Mouse (Mus musculus) MEL-GATA-1-ER (cell line): ENCODE measurements around the gene Hectd4.
"Not testable (repeated sequence)": the region's sequence is repeated elsewhere in the genome, so short reads cannot be mapped to it uniquely, and the experiment has no call there.

Source experiments
- DNase-seq: peaks from one replicate; pipeline ENCODE4 v3.0.0-alpha.2; 2012; ENCODE audit warnings: low read depth; ENCODE audit errors: extremely low read depth

The Hectd4 gene

DNA sequence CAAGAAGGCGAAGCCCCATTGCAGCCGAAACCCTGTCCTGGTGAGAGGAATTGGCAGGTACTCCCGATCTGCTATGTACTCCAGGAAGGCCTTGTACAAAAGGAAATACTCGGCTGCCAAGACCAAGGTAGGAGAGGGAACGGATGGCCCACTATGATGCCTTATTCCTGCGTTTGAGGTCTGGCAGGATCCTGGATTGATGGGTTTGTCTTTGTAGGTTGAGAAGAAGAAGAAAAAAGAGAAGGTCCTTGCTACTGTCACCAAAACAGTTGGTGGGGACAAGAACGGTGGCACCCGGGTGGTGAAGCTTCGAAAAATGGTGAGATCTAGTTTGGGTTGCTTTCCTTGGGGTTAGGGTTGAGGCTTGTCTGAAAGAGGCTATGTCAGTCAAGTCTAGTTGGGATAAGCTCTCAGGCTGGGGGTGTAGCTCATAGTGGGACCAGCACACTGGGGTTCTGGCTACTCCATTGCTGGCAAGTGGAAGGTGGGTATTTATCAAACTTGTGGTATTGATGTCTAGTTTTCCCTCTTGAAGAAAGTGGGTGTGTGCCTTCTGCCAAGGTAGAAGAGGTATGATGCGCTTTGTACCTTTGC, 14.4 kb upstream of the Hectd4 start:
- DNase-seq: not testable (repeated sequence)

GRCm38 (mm10) chr5:121206540-121206939, 13.5 kb upstream of the Hectd4 start:
- no peak for DNase-seq

DNA sequence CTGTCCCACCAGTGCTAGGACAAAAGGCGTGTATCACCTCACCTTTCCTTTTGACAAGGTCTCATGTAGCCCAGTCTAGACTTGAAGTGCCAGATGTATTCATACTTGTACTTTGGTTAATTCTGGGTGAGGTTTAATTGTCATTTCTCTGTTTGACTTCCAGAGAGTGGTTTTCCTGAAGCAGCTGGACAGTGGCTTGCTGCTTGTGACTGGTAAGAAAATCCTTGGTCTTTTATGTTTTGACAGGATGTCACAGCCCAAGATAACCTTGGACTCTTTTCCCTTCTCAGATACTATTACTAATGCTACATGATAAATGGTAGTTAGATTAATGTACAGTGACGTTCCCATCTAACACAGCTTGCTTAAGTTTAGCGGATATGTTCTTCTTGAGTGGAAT, 13.0 kb upstream of the Hectd4 start:
- no peak for DNase-seq

DNA sequence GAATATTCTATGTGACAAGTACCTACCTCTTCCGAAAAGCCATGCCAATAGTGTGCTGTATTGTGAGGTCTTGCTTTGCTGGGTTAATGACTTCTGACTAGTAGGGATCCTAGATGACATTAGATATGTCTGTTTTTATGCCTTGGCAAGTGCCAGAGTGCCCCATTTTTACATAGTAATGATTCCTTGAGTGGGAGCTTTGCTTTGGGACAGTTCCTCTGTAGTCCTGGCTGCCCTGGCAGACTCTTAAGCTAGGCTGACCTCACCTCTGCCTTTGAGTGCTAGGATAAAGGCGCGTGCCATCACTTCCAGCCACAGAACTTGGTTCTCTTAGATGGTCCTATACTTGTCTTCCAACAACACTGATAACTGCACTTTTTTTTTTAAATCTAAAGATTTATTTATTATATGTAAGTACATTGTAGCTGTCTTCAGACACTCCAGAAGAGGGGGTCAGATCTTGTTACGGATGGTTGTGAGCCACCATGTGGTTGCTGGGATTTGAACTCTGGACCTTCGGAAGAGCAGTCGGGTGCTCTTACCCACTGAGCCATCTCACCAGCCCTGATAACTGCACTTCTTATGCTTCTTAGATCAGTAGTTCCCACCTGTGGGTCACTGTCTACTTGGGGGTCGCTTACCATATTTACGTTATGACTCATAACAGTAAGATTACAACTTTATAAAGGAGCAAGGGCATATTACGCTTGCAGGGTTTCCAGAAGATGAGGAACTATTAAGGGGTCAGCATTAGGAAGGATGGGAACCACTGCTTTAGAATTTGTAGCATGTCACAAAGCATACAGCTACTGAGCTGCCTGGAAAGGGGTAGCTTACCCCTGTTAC, 10.0 kb upstream of the Hectd4 start:
- no peak for DNase-seq

GRCm38 (mm10) chr5:121210601-121210924, 9.5 kb upstream of the Hectd4 start:
- DNase-seq: no peak

DNA sequence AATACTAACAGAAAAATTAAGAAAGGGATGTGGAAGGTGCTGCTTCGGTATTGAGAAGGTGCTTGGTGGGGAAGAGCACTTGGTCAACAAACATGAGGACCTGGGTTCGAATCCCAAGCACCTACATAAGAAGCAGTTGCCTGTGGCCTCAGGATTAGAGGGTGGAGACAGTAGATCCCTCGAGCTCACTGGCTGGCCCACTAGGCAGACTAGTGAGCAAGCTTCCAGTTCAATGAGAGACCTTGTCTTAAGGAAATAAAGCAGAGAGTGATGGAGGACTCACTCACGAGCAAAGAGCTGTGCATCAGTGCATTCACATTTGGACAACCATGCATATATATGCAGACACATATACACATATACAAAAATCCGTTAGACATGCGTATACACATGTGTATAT, 7.9 kb upstream of the Hectd4 start:
- DNase-seq: no peak

DNA sequence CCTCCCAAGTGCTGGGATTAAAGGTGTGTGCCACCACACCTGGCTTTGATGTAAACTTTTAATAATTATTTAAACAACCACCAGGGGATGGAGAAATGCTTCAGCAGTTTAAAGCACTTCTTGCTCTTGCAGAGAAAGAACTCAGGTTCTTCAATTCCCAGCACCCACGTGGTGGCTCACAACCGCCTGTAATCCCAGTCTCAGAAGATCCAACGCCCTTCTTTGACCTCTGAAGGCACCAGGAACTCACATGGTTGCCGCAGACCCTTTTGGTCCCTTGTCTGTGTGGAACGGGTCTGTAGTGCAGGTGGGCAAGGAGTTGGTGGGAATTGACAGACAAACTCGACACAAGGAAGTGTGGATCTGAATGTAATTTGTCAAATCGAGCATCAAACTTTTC, 5.3 kb upstream of the Hectd4 start:
- DNase-seq: no peak

DNA sequence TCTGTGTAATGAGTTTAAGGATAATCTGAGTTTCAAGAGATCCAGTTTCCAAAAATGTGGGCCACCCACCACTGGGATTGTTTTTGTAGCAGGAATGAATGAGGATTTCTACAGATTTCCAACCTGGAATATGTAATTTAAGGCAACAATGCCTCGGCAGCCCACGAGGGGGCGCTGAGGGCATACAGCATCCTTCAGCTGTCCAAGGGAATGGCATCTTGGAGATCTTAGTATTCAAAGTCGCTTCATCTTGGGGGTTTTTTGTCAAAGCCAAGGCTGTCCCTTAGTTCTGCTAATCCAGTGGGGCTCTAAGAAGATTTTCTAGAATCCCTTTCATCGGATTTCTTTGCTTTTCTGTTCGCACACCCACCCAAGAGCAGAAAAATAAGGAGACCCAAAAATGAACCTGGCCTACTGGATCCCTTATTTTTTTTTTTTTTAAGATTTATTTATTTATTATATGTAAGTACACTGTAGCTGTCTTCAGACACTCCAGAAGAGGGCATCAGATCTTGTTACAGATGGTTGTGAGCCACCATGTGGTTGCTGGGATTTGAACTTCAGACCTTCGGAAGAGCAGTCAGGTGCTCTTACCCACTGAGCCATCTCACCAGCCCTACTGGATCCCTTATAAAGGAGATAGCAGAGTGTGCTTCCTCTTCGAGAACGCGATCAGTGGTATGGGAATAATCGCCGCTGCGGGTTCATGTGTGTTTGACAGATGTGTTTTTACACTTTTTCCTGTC, 4.5 kb upstream of the Hectd4 start:
- DNase-seq: peak; percentile 69

DNA sequence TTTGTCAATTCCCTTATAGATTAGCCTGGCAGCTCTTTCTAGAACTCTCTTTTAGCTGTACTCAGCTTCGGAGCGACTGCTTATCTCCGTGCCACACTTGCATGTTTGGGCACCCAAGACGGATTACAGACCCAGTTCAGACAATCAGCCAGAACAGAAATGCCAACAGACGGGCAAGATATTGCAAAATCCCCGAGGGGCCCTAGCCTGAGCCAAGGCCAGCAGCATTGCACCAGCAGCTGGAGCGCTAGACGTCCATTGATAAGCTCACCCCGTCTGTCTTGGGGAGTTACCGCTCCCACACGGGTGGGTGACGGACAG, 3.9 kb upstream of the Hectd4 start:
- peak; percentile 81 for DNase-seq

DNA sequence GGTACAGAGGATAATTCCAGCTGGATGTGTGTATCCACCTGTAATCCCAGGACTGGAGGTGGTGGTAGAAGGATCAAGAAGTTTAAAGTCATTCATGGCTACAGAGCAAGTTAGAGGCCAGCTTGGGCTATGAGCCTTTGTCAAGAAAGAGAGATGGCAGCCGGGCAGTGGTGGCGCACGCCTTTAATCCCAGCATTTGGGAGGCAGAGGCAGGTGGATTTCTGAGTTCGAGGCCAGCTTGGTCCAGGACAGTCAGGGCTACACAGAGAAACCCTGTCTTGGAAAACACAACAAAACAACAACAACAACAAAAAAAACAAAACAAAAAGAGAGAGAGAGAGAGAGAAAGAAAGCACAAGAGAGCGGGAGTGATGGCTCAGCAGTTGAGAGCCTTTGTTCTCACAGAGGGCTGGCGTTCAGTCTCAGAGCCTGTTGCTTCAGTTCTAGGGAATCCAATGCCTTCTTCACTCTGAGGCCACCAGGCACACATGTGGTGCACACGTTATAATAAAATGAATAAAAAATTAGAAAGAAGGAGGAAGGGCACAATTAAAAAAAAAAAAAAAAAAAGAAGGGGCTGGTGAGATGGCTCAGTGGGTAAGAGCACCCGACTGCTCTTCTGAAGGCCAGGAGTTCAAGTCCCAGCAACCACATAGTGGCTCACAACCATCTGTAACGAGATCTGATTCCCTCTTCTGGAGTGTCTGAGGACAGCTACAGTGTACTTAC, 3.3 kb upstream of the Hectd4 start:
- peak; percentile 83 for DNase-seq

DNA sequence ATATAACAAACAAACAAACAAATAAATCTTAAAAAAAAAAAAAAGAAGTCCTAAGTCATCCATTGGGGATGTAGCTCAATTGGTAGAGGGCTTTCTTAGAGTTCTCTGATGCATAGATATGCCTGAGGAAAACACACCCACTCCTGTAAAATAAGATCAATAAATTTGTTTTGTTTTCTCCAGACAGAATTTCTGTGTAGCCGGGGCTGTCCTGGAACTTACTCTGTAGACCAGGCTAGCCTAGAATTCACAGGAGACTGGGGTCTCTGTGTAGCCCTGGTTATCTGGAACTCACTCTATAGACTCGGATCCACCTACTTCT, 2.7 kb upstream of the Hectd4 start:
- DNase-seq: no peak

DNA sequence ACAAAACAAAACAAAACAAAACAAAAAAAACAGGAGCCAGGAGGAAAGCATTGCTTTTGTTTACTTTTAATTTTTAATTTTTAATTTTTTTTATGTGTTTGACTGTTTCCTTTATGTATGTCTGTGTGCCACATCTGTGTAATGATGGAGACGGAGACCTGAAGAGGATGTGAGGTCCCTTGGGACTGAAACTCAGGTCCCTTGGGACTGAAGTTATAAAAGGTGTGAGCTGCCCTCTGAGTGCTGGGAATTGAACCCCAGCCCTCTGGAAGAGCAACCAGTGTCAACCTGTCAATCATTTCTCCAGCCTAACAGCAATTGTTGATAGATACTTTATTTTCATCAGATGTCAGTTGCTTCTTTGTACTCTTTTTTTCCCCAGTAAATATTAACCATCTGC, 829 bp upstream of the Hectd4 start:
- DNase-seq: no peak

- DNase-seq: no peak
Observed at GRCm38 (mm10) chr5:121220732-121221301, 798 bp downstream of the Hectd4 start.

GRCm38 (mm10) chr5:121221328-121221850, 1.4 kb downstream of the Hectd4 start:
- DNase-seq: no peak

DNA sequence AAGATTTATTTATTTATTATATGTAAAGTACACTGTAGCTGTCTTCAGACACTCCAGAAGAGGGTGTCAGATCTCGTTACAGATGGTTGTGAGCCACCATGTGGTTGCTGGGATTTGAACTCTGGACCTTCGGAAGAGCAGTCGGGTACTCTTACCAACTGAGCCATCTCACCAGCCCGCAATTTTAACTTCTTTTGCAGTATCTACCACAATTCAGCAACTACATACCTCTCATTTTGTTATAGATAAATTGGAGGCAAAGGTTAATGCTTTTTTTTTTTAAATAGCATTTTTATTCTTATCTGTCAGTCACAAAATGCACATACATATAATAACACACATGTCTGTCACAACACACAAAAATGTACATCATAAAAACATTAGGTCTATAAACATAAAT, 4.0 kb downstream of the Hectd4 start:
- DNase-seq: not testable (repeated sequence)

- no peak for DNase-seq
Observed at GRCm38 (mm10) chr5:121224856-121225255, 4.8 kb downstream of the Hectd4 start.

DNA sequence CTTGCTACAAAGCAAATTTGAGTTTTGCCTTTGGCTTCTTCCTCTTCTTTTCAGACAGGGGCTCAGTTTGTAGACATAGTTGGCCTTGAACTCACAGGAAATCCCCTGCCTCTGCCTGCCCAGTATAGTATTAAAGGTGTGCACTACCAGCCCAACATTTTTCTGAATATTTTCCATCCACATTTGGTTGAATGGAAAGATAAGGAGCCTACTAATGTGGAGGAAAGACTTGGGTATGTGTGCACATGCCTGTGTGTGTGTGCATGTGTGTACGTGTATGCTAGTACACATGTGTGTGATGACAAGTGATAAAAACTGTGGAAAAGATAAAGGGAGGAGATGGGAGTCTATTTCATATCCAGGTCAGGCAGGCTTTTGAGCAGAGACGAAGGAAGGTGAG, 5.8 kb downstream of the Hectd4 start:
- no peak for DNase-seq

- no peak for DNase-seq
Observed at GRCm38 (mm10) chr5:121226406-121226805, 6.4 kb downstream of the Hectd4 start.

DNA sequence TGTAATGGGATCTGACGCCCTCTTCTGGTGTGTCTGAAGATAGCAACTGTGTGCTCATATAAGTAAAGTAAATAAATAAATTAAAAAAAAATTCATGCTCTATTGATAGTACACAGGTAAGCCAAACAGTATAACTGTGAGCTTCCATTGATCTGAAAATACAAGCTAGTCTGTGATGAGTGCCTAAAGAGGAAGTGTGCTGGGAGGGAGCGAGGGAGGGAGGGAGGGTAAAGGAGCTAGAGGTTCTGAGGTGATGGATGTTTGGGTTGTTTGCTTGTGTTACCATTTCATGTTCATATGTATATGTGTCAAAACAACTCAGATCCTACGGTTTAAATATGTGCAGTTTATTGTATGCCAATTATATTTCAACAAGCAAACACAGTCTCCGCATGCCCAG, 6.8 kb downstream of the Hectd4 start:
- no peak for DNase-seq

DNA sequence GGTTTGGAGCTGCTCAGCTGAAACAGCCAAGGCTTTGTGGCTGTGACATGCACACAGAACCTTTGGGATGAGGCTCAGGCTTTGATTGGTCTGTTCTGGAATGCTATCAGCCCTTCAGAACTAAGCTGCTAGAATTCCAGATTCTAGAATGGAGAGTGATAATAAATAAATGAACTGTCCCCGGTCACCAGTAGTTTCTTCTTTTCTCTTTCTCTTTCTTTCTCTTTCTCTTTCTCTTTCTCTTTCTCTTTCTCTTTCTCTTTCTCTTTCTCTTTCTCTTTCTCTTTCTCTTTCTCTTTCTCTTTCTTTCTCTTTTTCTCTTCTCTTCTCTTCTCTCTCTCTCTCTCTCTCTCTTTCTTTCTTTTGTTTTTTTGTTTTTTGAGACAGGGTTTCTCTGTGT, 7.3 kb downstream of the Hectd4 start:
- not testable (repeated sequence) for DNase-seq

DNA sequence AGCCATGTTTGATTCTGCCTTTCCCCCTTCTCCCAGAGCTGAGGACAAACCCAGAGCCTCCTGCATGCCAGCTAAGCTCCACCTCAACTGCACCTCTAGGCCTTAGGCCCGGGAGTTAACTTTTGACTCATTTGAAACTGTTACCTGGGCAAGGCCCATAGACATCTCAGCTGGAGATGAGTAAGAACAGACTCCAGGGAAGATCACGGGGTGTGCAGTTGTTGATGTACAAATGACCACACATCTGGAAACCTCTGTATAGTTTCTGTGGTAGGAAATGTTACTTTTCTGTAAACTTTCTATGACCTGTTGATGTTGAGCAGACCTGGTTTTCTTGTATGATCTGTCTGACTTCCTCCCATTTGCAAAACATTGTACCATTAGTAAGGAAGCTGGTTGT, 9.2 kb downstream of the Hectd4 start:
- no peak for DNase-seq

GRCm38 (mm10) chr5:121230811-121231210, 10.8 kb downstream of the Hectd4 start:
- DNase-seq: no peak
